Mouse (Mus musculus) gastrocnemius, adult 18-20 months (tissue): Measurements from ENCODE around the gene Ly6g6f. TPM values are rescaled to one million over a fixed set of nuclear protein-coding genes. Genes with fewer than 3 reads are reported as not detected.
A peak's percentile ranks its signal among the peaks of the same experiment; 100 is the strongest.
"Not testable (repeated sequence)": the region's sequence is repeated elsewhere in the genome, so short reads cannot be mapped to it uniquely, and the experiment has no call there.

Source experiments
- DNase-seq: peaks from one replicate; pipeline ENCODE4 v3.0.0; 2021; ENCODE audit warnings: low spot score
- long read RNA-seq, 2 experiments: library from polyadenylated mRNA; stranded (forward); transcript quantifications; one replicate each; pipeline ENCODE4 v2.0.0; 2021
- total RNA-seq, 2 experiments: library from RNA; stranded (reverse); gene quantifications; 2 replicates each; pipeline ENCODE4 v1.2.3; 2021

Gene Ly6g6f
- total RNA-seq: not detected
- long read RNA-seq, experiment 1: 0 reads
- long read RNA-seq, experiment 2: 0 reads

DNA sequence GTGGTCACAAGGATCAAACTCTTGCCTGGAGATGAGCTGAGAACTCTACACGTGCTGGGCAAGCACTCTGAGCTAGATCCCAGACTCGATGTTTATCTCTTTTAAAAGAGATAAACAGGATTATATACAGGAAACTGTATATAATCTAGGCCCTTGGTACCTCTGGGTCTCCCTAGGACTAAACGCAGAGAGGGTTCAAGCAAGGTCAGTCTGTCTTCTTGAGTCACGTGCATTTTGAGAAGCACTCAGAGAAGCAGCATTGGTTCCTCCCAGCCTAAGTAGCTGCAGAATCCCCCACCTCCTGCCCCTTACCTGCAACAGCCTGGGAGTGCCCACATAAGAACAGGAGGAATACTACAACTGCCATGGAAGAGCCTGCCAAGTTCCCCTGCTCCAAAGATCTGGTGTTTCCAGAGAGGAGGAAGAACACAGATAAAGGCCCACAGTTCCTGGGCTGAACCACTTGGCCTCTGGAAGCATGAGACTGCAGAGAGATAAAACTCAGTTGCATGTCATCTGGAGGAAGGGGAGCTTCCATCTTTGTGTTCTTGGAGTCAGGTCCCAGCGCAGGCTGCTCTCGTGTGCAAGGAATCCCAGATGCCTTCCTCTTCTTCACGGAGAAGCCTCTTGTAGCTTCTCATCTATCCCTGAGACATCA, at the start of gene Ly6g6f:
TSS of gene Ly6g6f (minus strand) at position 403 of the 658 bp plus-strand sequence.
- no peak for DNase-seq

DNA sequence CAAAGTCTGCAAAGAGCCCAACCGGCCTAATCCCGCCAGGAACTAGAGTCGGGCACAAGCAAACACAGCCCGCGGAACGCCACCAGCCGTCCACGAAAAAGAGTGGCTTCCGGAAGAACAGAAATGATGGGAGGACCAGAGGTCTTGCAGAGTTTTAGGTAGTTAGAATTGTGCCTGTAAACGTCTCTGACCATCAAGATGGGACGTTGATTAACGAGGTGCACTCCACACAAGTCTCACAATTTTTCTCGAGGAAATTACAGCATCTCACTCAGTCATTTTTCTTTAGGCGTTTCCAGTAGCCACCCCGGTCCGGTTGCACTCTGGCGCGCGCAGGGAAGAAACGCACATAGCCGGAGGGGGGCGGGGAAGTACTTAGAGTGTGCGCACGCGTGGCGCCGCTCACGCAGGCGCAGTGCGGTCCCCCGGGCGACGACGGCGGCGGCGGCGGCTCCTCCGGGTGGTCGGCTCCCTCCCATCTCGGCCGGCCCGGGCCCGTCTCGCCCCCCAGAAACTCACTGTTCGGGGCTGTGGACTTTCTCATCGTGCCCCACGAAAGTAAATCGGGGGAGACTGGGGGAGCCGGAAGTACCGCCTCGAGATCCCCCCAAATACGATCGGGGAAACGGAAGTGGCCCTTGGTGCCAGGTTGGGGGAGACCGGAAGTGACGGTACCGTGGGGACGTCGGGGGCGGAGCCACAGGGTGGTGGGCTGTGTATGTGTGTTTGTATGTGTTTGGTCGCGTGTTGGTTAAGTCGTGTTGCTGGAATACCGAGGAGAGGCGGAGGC, 49.6 kb upstream of the Ly6g6f start, which contains the start of gene Bag6:
TSS of gene Bag6 (plus strand) at position 378 of the 790 bp plus-strand sequence.
- peak; percentile 93 for DNase-seq

DNA sequence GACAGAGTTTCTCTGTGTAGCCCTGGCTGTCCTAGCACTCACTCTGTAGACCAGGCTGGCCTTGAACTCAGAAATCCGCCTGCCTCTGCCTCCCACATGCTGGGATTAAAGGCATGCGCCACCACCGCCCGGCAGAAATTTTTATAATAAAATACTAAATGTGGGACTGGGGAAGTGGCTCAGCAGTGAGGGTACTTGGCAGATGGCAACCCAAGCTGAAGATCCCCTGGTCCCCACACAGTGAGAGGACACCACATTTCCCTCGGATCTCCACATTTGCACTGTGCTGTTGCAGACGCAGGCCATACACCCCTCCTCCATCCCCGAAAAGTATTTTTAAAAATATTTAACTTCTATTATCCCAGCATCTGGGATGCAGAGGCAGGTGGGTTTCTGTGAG, 48.1 kb upstream of the Ly6g6f start:
- DNase-seq: no peak

DNA sequence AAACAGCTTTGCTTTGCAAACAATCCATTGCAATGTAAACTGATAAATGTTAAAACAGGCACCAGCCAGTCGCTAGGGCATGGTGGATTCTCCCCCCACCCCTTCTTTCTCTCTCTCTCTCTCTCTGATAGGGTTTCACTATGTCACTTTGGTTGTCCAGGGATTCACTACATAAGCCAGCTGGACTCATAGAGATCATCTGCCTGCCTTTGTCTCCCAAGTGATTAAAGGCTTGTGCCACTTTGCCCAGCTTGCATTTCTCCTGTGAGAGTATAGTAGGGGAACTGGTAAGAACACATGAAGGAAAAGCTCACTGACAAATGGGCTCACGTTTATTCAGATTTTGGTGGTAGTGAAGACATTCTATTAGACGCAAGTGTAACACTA, 46.8 kb upstream of the Ly6g6f start:
- DNase-seq: no peak

DNA sequence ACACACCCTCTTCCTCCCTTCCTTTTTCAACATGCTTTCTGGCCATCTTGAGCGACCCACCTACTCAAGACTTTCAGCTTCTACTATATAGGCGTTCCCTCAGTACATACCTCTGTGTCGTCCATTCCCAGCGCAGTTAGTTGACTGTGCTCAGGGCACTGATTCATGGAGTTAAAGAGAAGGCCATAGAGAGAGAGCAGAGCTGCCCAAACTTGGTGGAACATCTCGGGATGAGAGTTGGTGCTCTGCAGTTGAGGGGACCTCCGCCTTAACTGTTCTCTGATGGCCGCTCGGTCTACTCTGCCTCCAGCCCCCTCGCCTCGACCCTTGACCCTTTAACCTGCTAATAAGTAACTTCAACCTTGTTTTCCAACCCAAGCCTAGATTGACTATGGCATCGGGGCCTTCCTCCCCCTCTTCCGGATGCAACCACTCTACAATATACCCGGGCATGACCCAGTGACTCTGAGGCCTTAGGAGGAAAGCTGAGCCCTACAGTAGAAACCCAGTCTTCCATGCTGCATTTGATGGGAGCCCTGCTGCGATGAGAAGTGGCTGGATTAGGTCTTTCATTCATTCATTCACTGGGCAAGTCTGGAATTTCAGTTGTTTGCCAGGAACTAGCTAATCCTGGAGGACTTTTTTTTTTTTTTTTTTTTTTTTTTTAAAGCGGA, 46.2 kb upstream of the Ly6g6f start, which contains the start of gene Apom:
TSS of gene Apom (minus strand) at position 551 of the 674 bp plus-strand sequence.
- DNase-seq: no peak

DNA sequence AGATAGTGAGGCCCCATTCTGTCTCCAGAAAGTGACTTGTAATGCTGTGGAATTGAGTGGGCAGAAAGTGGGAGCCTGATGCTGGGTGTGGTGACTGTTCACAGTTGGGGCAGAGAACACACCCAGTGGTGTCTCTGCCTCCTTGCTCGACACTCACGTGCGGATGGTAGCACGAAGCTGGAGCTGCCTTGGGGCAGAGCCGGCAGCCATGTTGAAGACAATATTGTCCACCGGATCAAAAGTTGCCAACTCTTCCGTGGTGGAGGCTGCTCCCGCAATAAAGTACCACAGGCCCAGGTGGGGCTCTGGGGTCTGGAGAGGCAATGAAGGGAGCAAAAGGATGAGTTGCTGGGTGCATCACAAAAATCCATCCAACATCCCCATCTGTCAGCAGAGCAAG, 45.6 kb upstream of the Ly6g6f start:
- DNase-seq: no peak

DNA sequence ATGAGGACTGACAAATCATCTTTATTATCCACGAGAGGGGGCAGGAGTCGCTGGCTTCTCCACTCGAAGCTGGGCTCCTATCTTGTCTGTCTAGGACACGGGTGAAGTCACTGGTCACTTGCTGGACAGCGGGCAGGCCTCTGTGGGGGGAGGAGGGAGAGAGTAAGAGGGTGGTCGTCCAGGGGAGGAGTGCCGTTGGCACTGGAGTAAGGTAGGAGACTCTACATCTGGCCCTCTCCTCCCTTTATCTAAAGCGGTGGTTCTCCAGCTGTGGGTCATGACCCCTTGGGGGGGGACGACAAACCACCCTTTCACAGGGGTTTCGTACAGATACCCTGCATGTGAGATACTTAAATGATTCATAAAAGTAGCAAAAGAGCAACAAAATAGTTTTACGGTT, 43.6 kb upstream of the Ly6g6f start:
- DNase-seq: no peak

DNA sequence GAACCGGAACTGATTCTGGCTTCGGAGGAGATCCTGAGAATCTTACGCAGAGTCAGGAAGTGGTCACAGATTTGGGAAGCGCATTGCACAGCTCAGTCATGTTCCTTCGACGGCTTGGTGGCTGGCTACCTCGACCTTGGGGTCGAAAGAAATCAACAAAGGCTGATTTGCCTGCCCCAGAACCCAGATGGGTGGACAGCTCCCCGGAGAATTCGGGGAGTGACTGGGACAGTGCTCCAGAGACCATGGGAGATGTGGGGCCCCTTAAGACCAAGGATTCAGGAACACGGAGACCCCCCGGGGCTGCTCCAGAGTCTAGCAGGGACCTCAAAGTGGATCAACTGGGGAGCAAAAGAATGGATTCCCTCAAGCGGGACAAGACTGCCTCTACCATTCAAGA, 41.6 kb upstream of the Ly6g6f start:
- DNase-seq: no peak

DNA sequence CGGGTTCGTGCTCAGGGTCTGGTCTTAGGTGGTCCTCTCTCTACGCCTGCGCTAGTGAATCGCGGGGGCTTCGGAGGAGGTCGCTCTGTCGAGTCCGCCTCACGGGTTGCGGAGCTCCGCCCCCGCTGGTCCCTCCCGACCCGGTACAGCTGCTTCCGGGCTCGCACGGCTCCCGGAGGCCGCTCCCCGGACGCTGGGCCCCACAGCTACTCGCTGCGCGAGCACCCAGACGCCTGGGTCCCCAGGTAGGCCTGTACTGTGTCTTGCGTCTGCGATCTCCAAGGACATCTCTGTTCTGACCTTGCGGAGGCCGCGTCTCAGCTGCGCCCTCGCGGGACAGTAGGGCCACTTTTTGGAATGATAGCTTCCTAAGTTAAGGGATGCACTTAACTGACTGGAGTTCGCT, 40.8 kb upstream of the Ly6g6f start, which contains the start of gene D17H6S53E:
TSS of gene D17H6S53E (plus strand) at position 168 of the 406 bp plus-strand sequence.
- peak; percentile 67 for DNase-seq

DNA sequence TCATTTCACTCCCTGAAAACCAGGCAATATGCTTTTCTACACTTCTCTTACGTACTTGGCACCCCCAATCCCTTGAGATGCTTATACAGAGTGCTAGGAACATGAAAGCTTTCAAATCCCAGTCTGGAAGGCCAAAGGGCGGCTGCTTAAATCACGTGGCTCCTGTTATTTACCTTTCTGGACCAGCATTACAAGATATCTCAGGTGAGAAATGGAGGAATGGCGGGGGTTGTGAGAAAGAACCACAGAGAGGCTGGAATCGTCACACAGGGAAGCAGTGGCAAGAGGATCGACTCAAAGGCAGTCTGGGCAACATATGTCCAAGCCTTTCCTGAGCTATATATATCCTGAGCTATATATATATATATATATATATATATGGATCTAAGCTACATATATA, 40.2 kb upstream of the Ly6g6f start:
- no peak for DNase-seq

DNA sequence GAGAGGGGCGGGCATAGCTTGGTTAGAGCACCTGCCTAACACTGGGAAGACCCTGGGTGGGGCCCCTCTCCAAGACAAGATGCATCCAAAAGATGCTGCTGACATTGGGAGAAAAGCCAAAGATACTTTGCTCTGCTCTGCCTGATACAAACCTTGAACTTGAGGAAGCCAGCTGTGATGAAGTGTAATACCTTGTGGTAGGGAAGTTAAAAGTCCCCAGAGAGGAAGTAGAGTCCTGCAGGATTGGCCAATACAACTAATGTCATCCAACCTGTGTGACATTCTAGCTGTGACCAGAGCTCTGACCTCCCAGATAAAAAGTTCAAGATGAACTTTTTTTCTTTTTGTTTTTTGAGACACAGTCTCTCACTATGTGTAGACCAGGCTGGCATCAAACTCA, 39.7 kb upstream of the Ly6g6f start:
- DNase-seq: no peak

DNA sequence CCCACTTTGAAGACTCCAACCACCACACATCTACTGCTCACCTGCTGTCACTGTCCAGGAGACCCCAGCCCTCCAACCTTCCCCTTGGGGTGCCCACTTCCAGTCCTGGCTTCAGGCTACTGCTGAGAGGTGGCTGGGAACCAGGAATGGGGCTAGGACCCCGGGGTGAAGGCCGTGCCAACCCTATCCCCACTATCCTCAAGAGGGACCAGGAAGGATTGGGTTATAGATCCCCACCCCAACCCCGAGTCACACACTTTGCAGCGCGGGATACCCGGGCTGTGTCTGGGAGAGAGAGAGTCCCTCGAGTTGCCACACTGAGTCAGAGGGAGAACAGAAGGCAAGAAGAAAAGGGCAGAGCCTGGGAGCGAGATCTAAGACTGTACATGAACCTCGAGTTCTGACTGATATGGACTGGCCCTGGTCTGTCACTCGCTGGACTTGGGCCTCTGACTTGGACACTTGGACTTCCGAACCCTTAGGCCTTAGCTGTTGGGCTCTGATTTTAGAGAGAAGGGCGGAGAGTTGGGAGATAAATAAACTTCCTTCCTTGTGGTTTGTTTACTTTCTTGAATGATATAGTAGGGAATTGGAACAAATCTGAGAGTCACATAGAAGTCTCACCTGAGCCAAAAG, 39.0 kb upstream of the Ly6g6f start:
- not testable (repeated sequence) for DNase-seq

DNA sequence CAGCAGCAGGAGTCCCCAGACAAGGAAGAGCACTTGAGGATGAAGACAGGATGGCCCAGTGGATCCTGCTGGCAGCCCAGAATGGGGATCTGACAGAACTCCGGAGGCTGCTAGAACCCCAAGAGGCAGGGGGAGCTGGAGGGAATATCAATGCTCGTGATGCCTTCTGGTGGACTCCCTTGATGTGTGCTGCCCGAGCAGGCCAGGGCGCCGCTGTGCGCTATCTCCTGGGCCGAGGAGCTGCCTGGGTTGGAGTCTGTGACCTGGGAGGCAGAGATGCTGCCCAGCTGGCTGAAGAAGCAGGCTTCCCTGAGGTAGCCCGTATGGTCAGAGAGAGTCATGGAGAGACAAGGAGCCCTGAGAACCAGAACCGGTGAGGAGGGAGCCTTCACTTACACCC, 37.9 kb upstream of the Ly6g6f start:
- not testable (repeated sequence) for DNase-seq

DNA sequence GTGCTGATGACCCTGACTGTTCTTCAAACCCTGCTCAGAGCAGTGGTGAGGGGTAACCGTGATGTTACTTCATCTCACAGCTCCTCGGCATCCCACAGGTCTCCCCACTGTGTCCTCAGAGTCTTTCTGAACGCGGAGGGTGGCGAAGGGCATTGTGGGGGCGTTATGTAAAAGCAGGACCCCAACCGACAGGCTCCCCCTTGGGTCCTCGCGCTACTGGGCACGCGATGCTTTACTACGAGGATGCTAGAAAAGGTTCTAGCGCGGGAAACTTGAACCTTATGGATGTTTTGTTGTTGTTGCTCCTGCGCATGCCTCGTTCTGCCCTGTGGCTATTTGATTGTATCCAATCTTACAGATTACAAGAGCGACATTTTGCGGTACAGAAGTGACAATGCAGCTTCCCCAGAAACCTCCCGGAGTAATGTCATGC, 36.5 kb upstream of the Ly6g6f start, which contains the start of gene Csnk2b:
TSS of gene Csnk2b (minus strand) at position 183 of the 433 bp plus-strand sequence.
- no peak for DNase-seq

DNA sequence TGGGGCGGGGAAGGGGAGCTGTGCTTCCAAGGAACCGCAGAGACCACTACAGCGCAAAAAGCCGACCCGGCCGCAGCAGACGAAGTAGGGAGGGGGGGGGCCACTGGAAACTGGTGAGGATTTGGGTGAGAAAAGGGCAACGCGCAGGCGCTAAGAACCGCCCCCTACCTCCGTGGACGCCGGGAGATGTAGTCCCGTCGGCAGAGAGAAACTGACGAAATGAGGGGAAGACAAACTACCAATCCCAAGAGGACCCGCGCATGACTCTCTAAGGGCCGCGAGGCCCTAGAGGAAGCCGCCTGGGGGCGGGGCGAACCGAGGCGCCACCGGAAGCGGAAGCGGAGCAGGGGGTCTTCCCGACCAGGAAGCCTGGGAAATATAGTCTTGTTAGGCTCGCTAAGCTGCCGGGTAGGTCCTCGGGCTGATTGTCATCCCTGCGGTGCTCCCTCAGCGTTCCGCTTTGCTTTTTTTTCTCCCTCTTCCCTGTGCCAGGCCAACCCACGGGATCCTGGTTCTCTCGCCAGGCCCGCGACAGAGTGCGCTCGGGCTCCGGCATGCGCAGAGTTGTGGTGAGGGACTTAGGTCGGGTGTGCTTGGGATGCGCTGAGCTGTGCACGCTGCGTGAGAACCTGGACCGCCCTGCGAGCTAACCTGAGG, 35.9 kb upstream of the Ly6g6f start, which contains the start of gene Gpank1:
TSS of gene Gpank1 (plus strand) at position 313 of the 657 bp plus-strand sequence.
- DNase-seq: peak; percentile 98

DNA sequence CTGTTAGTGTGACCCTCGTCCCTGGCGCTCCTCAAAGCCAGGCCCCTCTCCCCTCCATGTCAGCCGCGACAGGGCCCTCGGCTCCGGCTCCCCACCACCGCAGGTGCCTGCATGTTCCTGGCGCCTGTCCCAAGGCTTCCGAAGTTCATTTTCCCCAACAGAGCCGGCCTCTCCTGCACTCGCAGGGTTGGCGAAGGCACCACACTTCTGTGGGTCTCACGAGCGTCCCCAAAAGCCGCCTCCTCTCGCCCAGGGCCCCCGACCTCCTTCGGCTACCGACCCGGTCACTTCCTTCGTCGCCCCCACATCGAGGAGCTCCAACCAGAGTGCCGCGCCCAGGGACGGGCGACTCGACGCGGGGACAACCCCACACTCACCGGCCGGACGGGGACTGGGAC, 35.3 kb upstream of the Ly6g6f start:
- peak; percentile 47 for DNase-seq

DNA sequence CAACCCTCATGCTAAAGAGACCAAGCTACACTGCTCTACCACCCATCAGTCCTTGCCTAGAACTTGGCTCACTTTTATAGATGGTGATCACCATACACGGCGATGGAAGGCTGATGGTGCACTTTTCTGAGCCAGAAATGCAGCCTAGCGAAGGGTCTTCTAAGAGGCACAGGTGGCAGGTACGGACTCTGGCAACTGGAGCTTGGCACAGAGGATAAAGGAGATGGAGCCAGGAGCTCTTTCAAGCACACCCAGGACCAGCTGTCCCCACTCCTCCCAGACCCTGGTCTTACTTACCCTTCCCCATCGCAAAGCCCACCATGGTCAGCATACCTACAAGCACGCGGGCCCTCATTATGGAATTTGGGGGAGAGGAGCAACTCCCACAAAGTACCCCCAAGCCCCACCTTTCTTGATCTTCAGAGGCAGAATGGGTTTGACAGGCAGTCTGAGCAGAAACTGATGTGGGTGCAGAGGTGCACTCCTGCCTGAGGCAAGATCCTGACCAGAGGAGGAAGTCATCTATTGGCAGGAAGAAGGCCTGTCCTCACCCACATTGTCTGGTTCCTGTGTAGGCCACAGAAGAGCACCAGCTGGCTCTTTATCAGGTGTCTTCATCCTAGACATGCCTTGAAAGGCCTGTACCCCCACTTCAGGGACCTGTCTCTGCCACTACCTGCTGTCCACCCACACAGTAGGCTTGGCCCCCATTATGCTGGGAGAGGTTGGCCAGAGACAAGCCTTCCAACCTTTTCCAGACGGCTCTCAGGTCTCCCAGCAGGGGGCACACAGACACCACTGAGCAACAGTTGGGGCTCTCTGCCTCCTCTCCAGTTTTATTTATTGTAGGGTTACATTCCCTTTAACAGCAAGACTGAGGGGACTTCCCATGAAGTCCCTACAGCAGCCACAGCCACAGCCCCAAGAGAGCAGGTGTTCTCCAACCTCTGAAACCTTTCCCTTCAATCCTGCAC, 29.9 kb upstream of the Ly6g6f start, which contains the start of gene Ly6g5b:
TSS of gene Ly6g5b (minus strand) at position 383 of the 974 bp plus-strand sequence.
- DNase-seq: no peak

DNA sequence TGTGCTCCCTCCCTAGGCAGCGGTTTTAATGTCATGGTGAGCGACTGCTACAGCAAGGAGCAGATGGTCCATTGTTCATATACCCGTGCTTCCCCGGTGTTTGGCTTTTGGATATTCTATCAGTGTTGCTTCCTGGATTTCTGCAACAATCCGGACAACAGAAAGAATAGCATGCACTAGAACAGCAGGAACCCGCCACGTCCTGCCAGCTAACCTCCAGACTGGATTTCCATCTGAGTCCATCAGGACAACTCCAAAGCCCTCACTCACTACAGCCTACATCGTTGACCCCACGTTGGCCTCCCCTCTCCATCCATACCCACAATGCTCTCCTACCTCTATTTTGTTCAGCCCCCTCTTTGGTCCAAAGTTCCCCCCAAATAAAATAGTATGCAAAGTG, 26.4 kb upstream of the Ly6g6f start:
- no peak for DNase-seq

DNA sequence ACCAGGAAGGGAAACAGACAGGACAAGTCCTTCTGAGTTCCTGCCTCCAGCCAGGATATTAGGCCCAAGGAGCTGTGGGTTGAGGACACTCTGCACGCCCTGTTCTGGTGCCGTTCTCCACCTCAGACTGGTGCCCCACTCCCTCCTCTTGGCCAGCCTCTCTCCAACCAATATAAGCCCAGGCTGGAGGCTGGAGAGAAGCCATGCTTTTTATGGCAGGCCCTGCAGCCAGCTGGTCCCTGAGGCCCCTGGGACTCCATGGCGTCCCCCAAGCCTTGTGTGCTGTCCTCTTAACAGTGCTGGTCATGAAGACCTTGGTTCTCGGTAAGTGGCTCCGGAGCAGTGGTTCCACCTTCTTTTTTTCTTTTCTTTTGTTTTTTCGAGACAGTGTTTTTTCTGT, 22.7 kb upstream of the Ly6g6f start, which contains the start of gene Ly6g5c:
TSS of gene Ly6g5c (plus strand) at position 183 of the 400 bp plus-strand sequence.
- no peak for DNase-seq
